Mouse (Mus musculus) hematopoietic stem cell, adult 5-6 weeks (primary cell): ENCODE data around the gene Tex10. TPM values are rescaled to one million over a fixed set of nuclear protein-coding genes. Genes with fewer than 3 reads are reported as not detected.
"Not testable (repeated sequence)": the region's sequence is repeated elsewhere in the genome, so short reads cannot be mapped to it uniquely, and the experiment has no call there.

Experiments used
- ATAC-seq, 2 experiments: fragments of 125-278 bp in 1 of 2; replicated peaks in 1 of 2; 2 replicates each; pipeline ENCODE4 v1.8.0; 2016 to 2017; ENCODE audit warnings: inconsistent platforms in 2 of 2, mild to moderate bottlenecking in 2 of 2, moderate number of reproducible peaks in 2 of 2, low read depth in 1 of 2, moderate TSS enrichment in 1 of 2; ENCODE audit not compliant: low FRiP score in 2 of 2, poor library complexity in 2 of 2, severe bottlenecking in 2 of 2, insufficient read depth in 1 of 2, low TSS enrichment in 1 of 2
- total RNA-seq: library from RNA; stranded (forward); fragments of 172-1452, 232-1000 nt; gene quantifications from 2 replicates; pipeline ENCODE4 v1.2.3, GENCODE M21; 2017

Tex10 gene
- total RNA-seq, 1 experiment from 2014 or later, result 62.4 TPM

GRCm38 (mm10) chr4:48415838-48416335 lies 57.4 kb downstream of the Tex10 start:
- no peak for ATAC-seq

GRCm38 (mm10) chr4:48413473-48413872 lies 59.8 kb downstream of the Tex10 start:
- no peak for ATAC-seq

- ATAC-seq, result peak; percentile 32 to 68
Measured at GRCm38 (mm10) chr4:48407350-48408039, 65.8 kb downstream of the Tex10 start.

- not testable (repeated sequence) for ATAC-seq
Measured at GRCm38 (mm10) chr4:48405724-48406491, 67.4 kb downstream of the Tex10 start.

- ATAC-seq, result no peak
Measured at GRCm38 (mm10) chr4:48403066-48403640, 70.1 kb downstream of the Tex10 start.

GRCm38 (mm10) chr4:48396949-48397348 lies 76.3 kb downstream of the Tex10 start:
- no peak for ATAC-seq

GRCm38 (mm10) chr4:48382506-48382905 lies 90.8 kb downstream of the Tex10 start:
- no peak for ATAC-seq

- ATAC-seq, result peak in 1 of 2 experiments; percentile 48; a peak in 1 of 4 replicates
Measured at GRCm38 (mm10) chr4:48380940-48381339, 92.3 kb downstream of the Tex10 start.

Other genes starting within 250 kb of the Tex10 start
- 65.3 and 69.9 TPM in 2 replicates for gene Erp44, start 193.9 kb downstream of the Tex10 start, total RNA-seq
- 11.6 and 11.8 TPM in 2 replicates for gene Invs, start 193.7 kb downstream of the Tex10 start, total RNA-seq
- 25.4 and 27.7 TPM in 2 replicates for gene Msantd3, start 66.5 kb upstream of the Tex10 start, total RNA-seq
- gene Tmeff1, start 111.7 kb upstream of the Tex10 start, total RNA-seq, result 0.50 and 1.1 TPM in 2 replicates
- not detected in 2 replicates for gene Cavin4, start 190.1 kb upstream of the Tex10 start, total RNA-seq